Mouse (Mus musculus) kidney, adult 2 months (tissue): Measurements from ENCODE around the gene Taf12.

Experiments
- CTCF ChIP-seq: fragments of 200-500 bp; conservative IDR thresholded peaks from 2 replicates; pipeline ENCODE4 v1.5.1; 2011; ENCODE audit warnings: low read depth, mild to moderate bottlenecking, control low read depth, low read length, moderate library complexity, mixed read lengths; ENCODE audit not compliant: insufficient read depth, insufficient read length
- POLR2A ChIP-seq: fragments of 200-500 bp; IDR thresholded peaks from one replicate; pipeline ENCODE4 v1.6.1; 2011; ENCODE audit warnings: low read depth, low read length, control low read depth

DNA sequence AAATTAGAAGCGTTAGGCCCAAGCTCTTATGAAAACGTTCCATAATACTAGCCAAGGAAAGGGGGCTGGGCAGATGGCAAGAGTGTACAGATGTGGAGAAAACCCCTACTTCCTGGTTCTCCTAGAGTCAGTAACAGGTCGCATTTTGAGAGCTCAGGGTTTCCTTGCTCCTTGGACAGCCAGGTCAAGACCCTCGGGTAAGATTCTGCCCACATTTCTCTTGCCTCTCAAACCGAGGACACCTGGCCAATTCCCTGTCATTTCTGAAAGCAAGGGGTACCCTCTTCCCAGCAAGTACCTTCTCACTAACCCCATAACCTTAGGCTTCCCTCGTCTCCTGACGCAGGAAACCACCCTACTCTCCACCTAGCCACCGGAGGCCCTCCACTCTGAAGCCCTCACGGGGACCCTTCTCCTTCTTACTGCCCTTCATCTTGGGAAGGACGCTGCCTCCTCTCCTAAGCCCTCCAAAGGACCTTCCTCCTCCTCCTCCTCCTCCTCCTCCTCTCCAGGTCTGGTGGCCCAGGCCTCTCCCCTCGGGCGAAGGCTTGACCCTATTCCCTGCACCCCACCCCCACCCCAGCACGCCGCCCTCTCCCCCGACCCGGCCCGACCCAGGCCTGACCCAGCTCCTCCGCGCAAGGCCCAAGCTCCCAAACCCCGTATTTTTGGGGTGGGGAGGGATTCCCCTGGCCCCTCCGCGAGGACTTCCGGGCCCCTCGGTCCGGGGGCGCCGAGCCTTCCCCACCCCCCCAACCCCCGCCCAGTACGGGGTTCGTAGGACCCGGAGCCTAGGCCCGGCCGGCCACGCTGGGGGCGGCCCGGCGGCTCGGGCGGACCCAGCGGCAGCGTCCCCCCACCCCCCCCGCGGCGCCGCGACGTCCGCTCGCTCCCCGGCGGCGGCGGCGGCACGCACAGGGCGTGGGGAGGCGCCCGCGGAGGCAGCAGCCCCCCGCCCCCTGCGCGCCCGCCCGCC is 13.5 kb upstream of the Taf12 start:
- TF ChIP-seq POLR2A: no peak
- no peak for TF ChIP-seq CTCF
